Mouse (Mus musculus): ENCODE results near the gene Ikzf2. TPM values are rescaled to one million over a fixed set of nuclear protein-coding genes. Genes with fewer than 3 reads are reported as not detected.

The Ikzf2 gene
- polyA plus RNA-seq, 1 experiment from 2014 or later, result 4.2 TPM

DNA sequence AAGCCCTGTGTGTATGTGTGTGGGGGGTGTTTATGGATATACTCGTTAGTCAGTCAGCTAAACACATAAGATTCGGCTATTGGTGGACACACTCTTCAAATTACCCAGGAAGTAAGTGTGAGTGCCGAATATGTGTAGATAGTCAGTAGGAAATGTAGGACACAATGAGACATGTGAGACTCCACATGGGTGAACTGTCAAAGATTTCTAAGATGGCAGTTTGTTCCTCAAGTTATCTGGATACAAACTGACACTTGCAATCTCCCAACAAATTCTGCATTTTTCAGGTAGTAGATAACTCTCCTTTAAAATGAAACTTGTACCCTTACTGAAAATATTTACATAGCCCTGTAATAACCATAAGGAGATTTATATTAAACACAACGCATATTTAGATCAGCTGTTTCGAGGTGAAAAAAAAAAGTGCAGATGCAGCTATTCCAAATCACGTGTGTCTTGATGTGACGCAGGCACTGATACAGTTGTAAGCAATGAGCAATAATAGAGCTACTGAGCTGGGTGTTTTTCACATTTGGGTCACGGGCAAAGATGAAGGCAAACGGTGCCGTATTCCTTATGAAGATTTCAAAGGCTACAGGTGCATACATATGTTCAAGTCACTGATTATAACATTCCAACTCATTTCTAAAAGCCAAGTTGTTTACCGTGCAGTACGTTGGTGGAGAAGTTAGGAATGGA is 87.8 kb downstream of the Ikzf2 start:
- H3K4me3 ChIP-seq (ENCODE audit: low read depth, low read length), result no peak overlapping the region
- no peaks in the 10 kb centered on the region for H3K9me3 ChIP-seq (ENCODE audit: control insufficient read depth, low read length)
- H3K27me3 ChIP-seq (replicated peaks; ENCODE audit: control insufficient read depth, insufficient read depth, low read length), result no peaks in the 10 kb centered on the region
- H3K9ac ChIP-seq (ENCODE audit: low read depth, low read length), result no peak overlapping the region
- no peaks in the 10 kb centered on the region for H3K4me1 ChIP-seq (ENCODE audit: control insufficient read depth, insufficient read depth, low read length)
- ATAC-seq (ENCODE audit: low read depth) (no peak), DNase-seq (ENCODE audit: low spot score) (no peak)
- H3K4me2 ChIP-seq (ENCODE audit: low read depth, low read length), result no peak overlapping the region
- H3K27ac ChIP-seq (replicated peaks; ENCODE audit: low read depth, low read length), result no peak overlapping the region
- no peaks in the 10 kb centered on the region for H3K36me3 ChIP-seq (ENCODE audit: control insufficient read depth, insufficient read depth, low read length)
- 89% methylated on average over 12 of the region's 12 CpGs for WGBS

GRCm38 (mm10) chr1:69591889-69592288 is 95.2 kb downstream of the Ikzf2 start:
- Histone ChIP-seq H3K27me3 (replicated peaks; ENCODE audit: control insufficient read depth, insufficient read depth, low read length) (no peaks in the 10 kb centered on the region), H3K4me3 (ENCODE audit: low read depth, low read length) (peak overlapping the region; percentile 8; the same call in 1 of the 2 replicates), H3K27ac (replicated peaks; ENCODE audit: low read depth, low read length) (no peak overlapping the region), H3K9ac (ENCODE audit: low read depth, low read length) (0 out of 2 replicates have a peak overlapping the region, but pooled peaks have one; percentile 15), H3K4me2 (ENCODE audit: low read depth, low read length) (peak overlapping the region; percentile 49), H3K4me1 (ENCODE audit: control insufficient read depth, insufficient read depth, low read length) (peaks cover 11% of the 10 kb centered on the region; the same call in 1 of the 2 replicates), H3K9me3 (ENCODE audit: control insufficient read depth, low read length) (no peaks in the 10 kb centered on the region), H3K36me3 (ENCODE audit: control insufficient read depth, insufficient read depth, low read length) (no peaks in the 10 kb centered on the region)
- ATAC-seq (ENCODE audit: low read depth) (no peak), DNase-seq (ENCODE audit: low spot score) (peak; percentile 12)
- WGBS, result 24% methylated on average over 6 of the region's 6 CpGs

GRCm38 (mm10) chr1:69591328-69591801 is 95.7 kb downstream of the Ikzf2 start:
- H3K4me3 ChIP-seq (ENCODE audit: low read depth, low read length), result peak overlapping the region; percentile 8; the same call in 1 of the 2 replicates
- WGBS, result 19% methylated on average over 7 of the region's 7 CpGs

GRCm38 (mm10) chr1:69585546-69585945 is 101.5 kb downstream of the Ikzf2 start:
- H3K4me3 ChIP-seq (ENCODE audit: low read depth, low read length), result no peak overlapping the region
- no peaks in the 10 kb centered on the region for H3K9me3 ChIP-seq (ENCODE audit: control insufficient read depth, low read length)
- H3K36me3 ChIP-seq (ENCODE audit: control insufficient read depth, insufficient read depth, low read length), result no peaks in the 10 kb centered on the region
- H3K4me2 ChIP-seq (ENCODE audit: low read depth, low read length), result no peak overlapping the region
- WGBS, result 61% methylated on average over 2 of the region's 2 CpGs
- no peak overlapping the region for H3K27ac ChIP-seq (replicated peaks; ENCODE audit: low read depth, low read length)
- no peaks in the 10 kb centered on the region for H3K27me3 ChIP-seq (replicated peaks; ENCODE audit: control insufficient read depth, insufficient read depth, low read length)
- ATAC-seq (ENCODE audit: low read depth) (no peak), DNase-seq (ENCODE audit: low spot score) (no peak)
- no peaks in the 10 kb centered on the region for H3K4me1 ChIP-seq (ENCODE audit: control insufficient read depth, insufficient read depth, low read length)
- H3K9ac ChIP-seq (ENCODE audit: low read depth, low read length), result no peak overlapping the region

More at GRCm38 (mm10) chr1:69591328-69591801, 95.7 kb downstream of the Ikzf2 start:
- H3K9ac ChIP-seq (ENCODE audit: low read depth, low read length), result 0 out of 2 replicates have a peak overlapping the region, but pooled peaks have one; percentile 15
- peak overlapping the region; percentile 49 for H3K4me2 ChIP-seq (ENCODE audit: low read depth, low read length)
- H3K36me3 ChIP-seq (ENCODE audit: control insufficient read depth, insufficient read depth, low read length), result no peaks in the 10 kb centered on the region
- H3K27me3 ChIP-seq (replicated peaks; ENCODE audit: control insufficient read depth, insufficient read depth, low read length), result no peaks in the 10 kb centered on the region
- H3K9me3 ChIP-seq (ENCODE audit: control insufficient read depth, low read length), result no peaks in the 10 kb centered on the region
- H3K4me1 ChIP-seq (ENCODE audit: control insufficient read depth, insufficient read depth, low read length), result peaks cover 11% of the 10 kb centered on the region; the same call in 1 of the 2 replicates
- no peak overlapping the region for H3K27ac ChIP-seq (replicated peaks; ENCODE audit: low read depth, low read length)
- DNase-seq (ENCODE audit: low spot score) (peak; percentile 64), ATAC-seq (ENCODE audit: low read depth) (peak; percentile 79; the same call in 1 of the 2 replicates)

DNA sequence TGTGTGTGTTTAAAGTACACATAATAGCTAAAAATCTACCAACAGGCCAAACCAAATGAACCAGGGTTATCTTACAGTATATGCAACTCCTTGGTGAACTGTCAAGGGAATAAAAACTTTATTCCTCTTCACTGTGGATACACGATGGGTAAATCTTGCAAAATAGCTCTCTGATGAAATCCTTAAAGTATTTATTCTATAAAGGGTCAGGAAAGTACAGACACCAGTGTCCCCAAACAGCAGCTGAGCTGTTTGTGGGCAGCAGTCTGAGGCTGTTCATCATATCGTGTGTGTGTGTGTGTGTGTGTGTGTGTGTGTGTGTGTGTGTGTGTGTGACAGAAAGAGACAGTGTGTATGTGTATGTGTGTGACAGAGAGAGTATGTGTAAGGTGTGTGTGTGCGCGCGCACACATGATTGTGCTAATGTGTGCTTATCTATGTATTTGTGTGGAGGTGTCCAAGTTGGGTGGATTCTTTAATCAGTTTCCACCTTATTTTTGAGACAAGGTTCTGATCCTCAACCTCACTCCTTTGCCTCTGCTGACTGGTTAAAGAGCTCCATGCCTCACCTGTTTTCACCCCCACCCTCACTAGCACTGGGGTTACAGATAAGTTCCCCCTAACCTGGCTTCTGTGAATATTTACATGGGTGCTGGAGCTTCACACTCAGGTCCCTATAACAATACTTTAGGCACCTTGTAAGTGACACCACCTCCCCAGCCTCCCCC is 102.9 kb downstream of the Ikzf2 start:
- no peak overlapping the region for H3K27ac ChIP-seq (replicated peaks; ENCODE audit: low read depth, low read length)
- DNase-seq (ENCODE audit: low spot score) (no peak), ATAC-seq (ENCODE audit: low read depth) (no peak)
- H3K4me1 ChIP-seq (ENCODE audit: control insufficient read depth, insufficient read depth, low read length), result no peaks in the 10 kb centered on the region
- 89% methylated on average over 5 of the region's 5 CpGs for WGBS
- no peak overlapping the region for H3K9ac ChIP-seq (ENCODE audit: low read depth, low read length)
- no peak overlapping the region for H3K4me2 ChIP-seq (ENCODE audit: low read depth, low read length)
- no peaks in the 10 kb centered on the region for H3K36me3 ChIP-seq (ENCODE audit: control insufficient read depth, insufficient read depth, low read length)
- no peak overlapping the region for H3K4me3 ChIP-seq (ENCODE audit: low read depth, low read length)
- H3K9me3 ChIP-seq (ENCODE audit: control insufficient read depth, low read length), result no peaks in the 10 kb centered on the region
- H3K27me3 ChIP-seq (replicated peaks; ENCODE audit: control insufficient read depth, insufficient read depth, low read length), result no peaks in the 10 kb centered on the region

DNA sequence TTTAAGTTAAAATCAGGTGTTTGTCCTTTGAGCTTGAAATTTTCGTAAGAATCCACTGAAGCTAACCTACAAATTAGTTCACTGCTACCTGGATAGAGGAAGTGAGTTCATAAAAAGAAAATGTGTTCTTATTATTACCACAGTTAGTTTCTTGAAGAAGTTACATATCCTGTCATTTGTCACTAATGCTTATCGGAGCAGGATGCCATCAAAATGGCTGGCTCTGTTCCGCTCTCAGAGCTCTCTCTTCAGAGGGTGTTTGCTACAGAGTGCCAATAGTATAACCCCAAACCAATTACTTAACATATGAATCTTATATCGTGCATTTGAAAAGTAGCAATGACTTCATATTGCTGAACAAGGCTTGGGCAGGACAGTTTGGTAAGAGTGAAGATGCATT is 108.1 kb downstream of the Ikzf2 start:
- no peak overlapping the region for H3K9ac ChIP-seq (ENCODE audit: low read depth, low read length)
- DNase-seq (ENCODE audit: low spot score) (no peak), ATAC-seq (ENCODE audit: low read depth) (no peak)
- no peak overlapping the region for H3K27ac ChIP-seq (replicated peaks; ENCODE audit: low read depth, low read length)
- H3K27me3 ChIP-seq (replicated peaks; ENCODE audit: control insufficient read depth, insufficient read depth, low read length), result no peaks in the 10 kb centered on the region
- no peak overlapping the region for H3K4me3 ChIP-seq (ENCODE audit: low read depth, low read length)
- no peaks in the 10 kb centered on the region for H3K9me3 ChIP-seq (ENCODE audit: control insufficient read depth, low read length)
- H3K4me1 ChIP-seq (ENCODE audit: control insufficient read depth, insufficient read depth, low read length), result no peaks in the 10 kb centered on the region
- no peaks in the 10 kb centered on the region for H3K36me3 ChIP-seq (ENCODE audit: control insufficient read depth, insufficient read depth, low read length)
- H3K4me2 ChIP-seq (ENCODE audit: low read depth, low read length), result no peak overlapping the region
- WGBS, result 85% methylated on average over 4 of the region's 4 CpGs

DNA sequence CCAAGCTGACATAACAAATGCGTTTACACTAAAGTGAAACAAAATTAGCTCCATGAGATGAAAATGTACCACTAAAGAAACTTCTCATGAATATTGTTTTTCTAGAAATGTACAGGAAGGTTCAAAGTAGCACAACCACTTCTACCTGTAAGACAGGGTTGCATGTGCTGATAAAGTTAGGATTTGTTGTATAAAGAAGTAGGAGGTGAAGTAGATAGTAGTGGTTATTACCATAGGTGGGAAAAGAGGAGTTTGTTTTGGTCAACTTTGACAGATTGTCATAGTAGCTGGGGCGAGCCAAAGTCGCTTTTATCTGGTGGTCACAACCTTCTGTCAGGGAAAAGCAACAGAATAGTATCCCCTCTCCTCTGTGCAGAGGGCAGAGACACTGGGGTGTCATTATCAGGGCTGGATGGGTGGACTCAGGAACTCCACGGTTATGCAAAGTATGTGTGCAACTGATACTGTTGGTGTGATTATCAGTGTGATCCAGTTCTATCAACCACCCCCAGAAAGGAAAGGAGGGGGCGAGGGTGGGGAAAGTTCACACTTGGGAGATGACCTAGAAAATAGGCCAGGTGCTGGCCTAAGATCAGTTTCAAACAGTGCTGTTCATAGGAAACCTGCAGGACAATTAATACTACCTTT is 127.5 kb downstream of the Ikzf2 start:
- H3K4me2 ChIP-seq (ENCODE audit: low read depth, low read length), result no peak overlapping the region
- H3K9ac ChIP-seq (ENCODE audit: low read depth, low read length), result no peak overlapping the region
- no peaks in the 10 kb centered on the region for H3K36me3 ChIP-seq (ENCODE audit: control insufficient read depth, insufficient read depth, low read length)
- H3K27me3 ChIP-seq (replicated peaks; ENCODE audit: control insufficient read depth, insufficient read depth, low read length), result no peaks in the 10 kb centered on the region
- WGBS, result 77% methylated on average over 5 of the region's 5 CpGs
- H3K9me3 ChIP-seq (ENCODE audit: control insufficient read depth, low read length), result no peaks in the 10 kb centered on the region
- no peak overlapping the region for H3K27ac ChIP-seq (replicated peaks; ENCODE audit: low read depth, low read length)
- no peak overlapping the region for H3K4me3 ChIP-seq (ENCODE audit: low read depth, low read length)
- H3K4me1 ChIP-seq (ENCODE audit: control insufficient read depth, insufficient read depth, low read length), result no peaks in the 10 kb centered on the region
- no peak; the same call in 1 of the 2 replicates for ATAC-seq (ENCODE audit: low read depth)
- no peak for DNase-seq (ENCODE audit: low spot score)

GRCm38 (mm10) chr1:69555636-69556151 is 131.4 kb downstream of the Ikzf2 start:
- Histone ChIP-seq H3K9me3 (ENCODE audit: control insufficient read depth, low read length) (no peaks in the 10 kb centered on the region), H3K27me3 (replicated peaks; ENCODE audit: control insufficient read depth, insufficient read depth, low read length) (no peaks in the 10 kb centered on the region), H3K4me1 (ENCODE audit: control insufficient read depth, insufficient read depth, low read length) (no peaks in the 10 kb centered on the region), H3K9ac (ENCODE audit: low read depth, low read length) (no peak overlapping the region), H3K36me3 (ENCODE audit: control insufficient read depth, insufficient read depth, low read length) (no peaks in the 10 kb centered on the region), H3K27ac (replicated peaks; ENCODE audit: low read depth, low read length) (no peak overlapping the region), H3K4me3 (ENCODE audit: low read depth, low read length) (no peak overlapping the region), H3K4me2 (ENCODE audit: low read depth, low read length) (no peak overlapping the region)
- DNase-seq (ENCODE audit: low spot score) (no peak), ATAC-seq (ENCODE audit: low read depth) (no peak)
- WGBS, result 85% methylated on average over 5 of the region's 5 CpGs

Measured in embryonic facial prominence, embryonic 14.5 days (tissue).